Mouse (Mus musculus) heart, postnatal 0 days (tissue): ENCODE results near the gene Anp32e.

Source experiments
- CTCF ChIP-seq: IDR thresholded peaks from 2 replicates; pipeline ENCODE4 v1.5.1; 2016; ENCODE audit warnings: antibody characterized with exemption, control low read depth, low read depth
- EP300 ChIP-seq: IDR thresholded peaks from 2 replicates; pipeline ENCODE4 v1.6.1; 2016; ENCODE audit warnings: antibody characterized with exemption, low read depth

- TF ChIP-seq EP300: no peak
- no peak for TF ChIP-seq CTCF
Measured at GRCm38 (mm10) chr3:95944742-95945141, 15.7 kb downstream of the Anp32e start.
